Mouse (Mus musculus) lung, adult 2 months (tissue): ENCODE data around the gene Edrf1.

Source experiments
- CTCF ChIP-seq: fragments of 200-500 bp; IDR thresholded peaks from 2 replicates; pipeline ENCODE4 v1.5.1; 2011; ENCODE audit warnings: mild to moderate bottlenecking, low read length, control low read depth; ENCODE audit not compliant: insufficient read depth
- POLR2A ChIP-seq: fragments of 200-500 bp; IDR thresholded peaks from 2 replicates; pipeline ENCODE4 v1.6.1; 2011; ENCODE audit warnings: low read depth, mild to moderate bottlenecking, control low read depth, low read length, borderline replicate concordance; ENCODE audit errors: extremely low read depth

GRCm38 (mm10) chr7:133662467-133662866 lies 25.1 kb downstream of the Edrf1 start:
- TF ChIP-seq CTCF = no peak
- TF ChIP-seq POLR2A = no peak
